Mouse (Mus musculus) layer of hippocampus, adult 2 months (tissue): ENCODE measurements around the gene Cald1. TPM values are rescaled to one million over a fixed set of nuclear protein-coding genes. Genes with fewer than 3 reads are reported as not detected.

Experiments used
- DNase-seq, 2 experiments: peaks; one replicate each; pipeline ENCODE4 v3.0.0; 2022; ENCODE audit warnings: low spot score in 2 of 2
- H3K27ac ChIP-seq: fragments of 200-600 bp; 2 replicates; pipeline ENCODE4 v1.8.1; 2022
- H3K4me3 ChIP-seq: fragments of 200-600 bp; 2 replicates; pipeline ENCODE4 v1.8.1; 2022; ENCODE audit warnings: mild to moderate bottlenecking
- CTCF ChIP-seq: fragments of 200-600 bp; conservative IDR thresholded peaks from 2 replicates; pipeline ENCODE4 v1.8.1; 2022; ENCODE audit warnings: antibody characterized with exemption, mild to moderate bottlenecking, moderate library complexity
- total RNA-seq, 2 experiments: library from RNA; stranded (reverse); gene quantifications; 2 replicates each; pipeline ENCODE4 v1.2.3; 2021

Gene Cald1
- total RNA-seq, 2 experiments from 2014 or later, result 32.9 to 38.8 TPM

DNA sequence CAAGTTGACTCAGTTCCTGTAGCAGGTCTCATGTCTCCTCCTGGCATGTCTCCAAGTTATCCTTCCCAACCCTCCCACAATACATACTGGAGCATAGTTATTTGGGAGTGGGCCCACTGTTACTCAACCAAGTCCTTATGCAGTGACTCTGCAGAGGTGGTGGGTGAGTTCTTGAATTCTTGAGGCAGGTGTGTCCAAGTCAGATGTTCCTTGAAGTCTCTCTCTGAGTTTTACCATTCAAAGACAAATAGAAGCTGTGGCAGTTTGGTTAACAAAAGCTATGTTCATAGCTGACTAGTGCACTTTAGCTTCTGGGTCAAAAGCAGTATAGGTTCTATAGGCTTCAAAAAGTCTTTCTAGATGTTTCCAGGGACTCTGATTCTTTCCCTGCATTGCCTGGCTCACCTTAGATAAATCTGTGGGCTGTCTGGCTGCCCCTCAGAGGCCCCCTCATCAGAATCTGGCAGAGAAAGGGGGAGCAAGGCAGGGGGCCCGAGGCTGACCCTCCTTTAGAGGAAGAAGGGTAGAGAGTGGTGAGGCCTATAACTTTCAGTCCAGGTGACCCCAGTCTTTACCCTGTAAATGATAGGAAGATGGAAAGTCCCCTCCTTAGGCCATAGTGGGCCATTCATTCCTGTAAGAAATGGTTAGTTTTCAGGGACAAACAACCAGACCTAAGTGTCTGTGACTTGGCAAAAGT, 105.3 kb downstream of the Cald1 start:
- DNase-seq, result no peak
- H3K4me3 ChIP-seq, result no peak overlapping the region
- H3K27ac ChIP-seq, result no peak overlapping the region
- TF ChIP-seq CTCF, result no peak

DNA sequence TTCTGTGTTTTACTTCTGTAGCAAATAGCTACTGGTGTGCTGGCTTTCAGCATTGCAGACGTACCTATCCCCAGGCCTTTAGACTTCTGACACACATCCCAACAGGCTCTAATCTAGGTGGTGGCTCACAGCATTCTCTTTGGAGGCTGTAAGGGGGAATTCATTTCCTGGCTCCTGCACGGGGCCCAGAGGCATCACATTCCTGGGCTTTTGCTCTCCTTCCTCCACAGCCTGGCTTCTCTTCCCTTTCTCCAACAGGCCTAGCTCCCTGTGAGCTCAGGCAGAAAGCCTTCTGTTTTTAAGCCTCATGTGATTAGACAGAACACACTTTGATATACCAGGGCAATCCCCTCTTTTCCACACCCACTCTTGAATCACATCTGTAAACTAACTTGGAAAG, 109.2 kb downstream of the Cald1 start:
- TF ChIP-seq CTCF, result no peak
- H3K27ac ChIP-seq, result no peak overlapping the region
- H3K4me3 ChIP-seq, result no peak overlapping the region
- DNase-seq, result no peak

DNA sequence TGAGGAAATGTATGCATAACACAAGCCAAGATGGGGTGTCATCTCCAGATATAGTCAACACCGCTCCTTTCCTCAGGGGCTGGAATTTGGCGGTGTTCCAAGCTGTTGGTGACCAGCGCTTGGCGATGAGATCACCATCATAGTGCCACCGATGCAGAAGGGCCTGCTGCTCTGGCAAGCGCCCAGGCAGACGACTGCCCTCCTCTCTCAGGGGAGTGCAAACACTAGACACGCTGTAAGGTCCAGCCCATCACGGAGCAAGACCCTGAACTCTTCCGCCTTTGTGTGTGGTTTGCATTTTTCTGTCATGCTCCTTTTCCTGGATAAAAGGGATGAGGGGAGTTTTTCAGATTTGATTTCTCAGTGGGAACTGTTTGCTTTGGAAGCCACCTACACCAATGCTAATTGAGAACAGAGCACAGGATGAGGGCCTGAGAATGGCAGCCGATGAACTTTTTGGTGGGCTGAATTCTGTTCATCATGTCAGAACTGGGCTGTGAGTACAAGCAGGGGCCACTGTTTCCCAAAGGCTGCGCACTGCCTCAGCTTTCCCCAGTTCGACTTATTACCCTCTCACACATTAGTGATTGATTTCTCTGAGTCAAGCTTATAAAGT, 110.5 kb downstream of the Cald1 start:
- Histone ChIP-seq H3K4me3 (peak overlapping the region; percentile 68), H3K27ac (peak overlapping the region; percentile 96)
- TF ChIP-seq CTCF, result no peak
- DNase-seq, result peak in 1 of 2 experiments; percentile 12

- TF ChIP-seq CTCF, result no peak
- Histone ChIP-seq H3K27ac (peak overlapping the region; percentile 96), H3K4me3 (peak overlapping the region; percentile 68)
- DNase-seq, result peak; percentile 61 to 65
These were observed 111.0 kb downstream of the Cald1 start for GRCm38 (mm10) chr6:34709289-34709688.

- DNase-seq, result no peak
- no peak for TF ChIP-seq CTCF
- Histone ChIP-seq H3K27ac (peak overlapping the region; percentile 96), H3K4me3 (peak overlapping the region; percentile 68)
These were observed 111.8 kb downstream of the Cald1 start for GRCm38 (mm10) chr6:34709946-34710682.

DNA sequence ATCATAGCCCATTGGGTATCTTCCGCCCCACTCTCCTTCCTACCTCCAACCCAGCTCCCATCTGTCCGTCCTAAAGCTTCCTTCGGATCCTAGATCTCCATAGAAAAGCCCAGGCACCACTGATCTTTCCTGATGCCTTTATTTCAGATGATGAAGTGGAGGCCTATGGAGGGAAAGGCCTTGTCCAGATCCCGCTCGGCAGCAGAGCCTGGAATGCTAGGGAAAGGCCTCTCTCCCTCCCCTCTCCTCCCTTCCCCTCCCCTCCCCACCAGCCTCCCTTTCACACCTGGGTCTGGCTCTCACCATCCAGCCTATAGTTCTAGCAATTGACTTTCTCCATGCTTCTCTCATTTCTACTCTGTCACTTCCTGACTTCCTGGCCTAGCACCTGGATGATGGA, 112.5 kb downstream of the Cald1 start:
- Histone ChIP-seq H3K4me3 (peak overlapping the region; percentile 68), H3K27ac (peak overlapping the region; percentile 96)
- no peak for TF ChIP-seq CTCF
- DNase-seq, result no peak

GRCm38 (mm10) chr6:34711620-34712019, 113.3 kb downstream of the Cald1 start:
- H3K27ac ChIP-seq, result no peak overlapping the region
- TF ChIP-seq CTCF, result no peak
- H3K4me3 ChIP-seq, result no peak overlapping the region
- DNase-seq, result no peak

DNA sequence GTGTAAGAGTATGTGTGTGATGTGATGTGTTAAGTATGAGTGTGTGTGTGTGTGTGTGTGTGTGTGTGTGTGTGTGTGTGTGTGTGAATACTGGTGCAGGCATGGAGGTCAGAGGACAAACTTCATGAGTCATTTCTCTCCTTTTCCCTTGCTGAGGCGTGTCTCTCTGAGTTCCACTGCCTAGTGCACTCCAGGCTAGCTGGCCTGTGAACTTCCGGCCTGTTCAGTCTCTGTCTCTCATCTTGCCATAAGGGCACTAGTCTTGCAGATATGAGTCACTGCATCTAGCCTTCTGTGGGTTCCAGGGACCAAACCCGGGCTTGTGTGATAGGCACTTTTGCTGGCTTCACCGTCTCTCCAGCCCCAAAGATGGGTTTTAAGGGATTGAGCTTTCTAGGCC, 114.9 kb downstream of the Cald1 start:
- DNase-seq, result no peak
- no peak for TF ChIP-seq CTCF
- no peak overlapping the region for H3K27ac ChIP-seq

DNA sequence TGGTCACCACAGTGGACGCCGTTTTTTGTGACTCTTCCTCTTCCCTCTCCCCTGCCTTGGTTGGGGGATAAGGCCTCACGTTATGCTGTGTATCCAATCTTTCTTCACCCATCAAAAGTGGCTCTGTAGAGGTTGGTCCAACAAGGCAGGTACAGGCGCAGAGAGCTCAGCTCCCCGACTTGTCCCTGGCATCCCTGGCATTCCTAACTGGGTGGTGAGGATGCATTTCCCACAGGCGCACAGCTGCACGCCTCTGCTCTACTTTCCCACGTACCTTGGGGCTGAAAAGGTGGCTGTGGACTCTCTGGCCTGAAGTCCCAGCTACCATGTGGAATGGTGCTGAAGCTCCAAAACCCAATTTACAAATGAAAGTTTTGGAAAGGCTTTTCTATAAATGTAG, 115.5 kb downstream of the Cald1 start:
- Histone ChIP-seq H3K4me3 (no peak overlapping the region), H3K27ac (no peak overlapping the region)
- no peak for TF ChIP-seq CTCF
- no peak for DNase-seq

More for the DNA sequence above, 114.9 kb downstream of the Cald1 start:
- no peak overlapping the region for H3K4me3 ChIP-seq

GRCm38 (mm10) chr6:34714612-34715011, 116.3 kb downstream of the Cald1 start:
- no peak for DNase-seq
- H3K4me3 ChIP-seq, result no peak overlapping the region
- no peak for TF ChIP-seq CTCF
- no peak overlapping the region for H3K27ac ChIP-seq

GRCm38 (mm10) chr6:34716206-34716887, 118.0 kb downstream of the Cald1 start:
- no peak for TF ChIP-seq CTCF
- DNase-seq, result no peak
- Histone ChIP-seq H3K4me3 (no peak overlapping the region), H3K27ac (no peak overlapping the region)

- DNase-seq, result no peak
- no peak overlapping the region for H3K27ac ChIP-seq
- H3K4me3 ChIP-seq, result no peak overlapping the region
- TF ChIP-seq CTCF, result no peak
These were observed 118.8 kb downstream of the Cald1 start for GRCm38 (mm10) chr6:34716888-34717635.
